Mouse (Mus musculus) urinary bladder, adult 18-20 months (tissue): ENCODE data around the gene Slain1.
"Not testable (repeated sequence)": the region's sequence is repeated elsewhere in the genome, so short reads cannot be mapped to it uniquely, and the experiment has no call there.

Experiments
- DNase-seq, 2 experiments: peaks; one replicate each; pipeline ENCODE4 v3.0.0; 2022; ENCODE audit warnings: low spot score in 2 of 2, mixed read lengths in 2 of 2

The Slain1 gene

GRCm38 (mm10) chr14:103720637-103721355 is 70.8 kb downstream of the Slain1 start:
- DNase-seq, result peak in 1 of 2 experiments; percentile 21

- DNase-seq, result no peak
Measured at GRCm38 (mm10) chr14:103723314-103723713, 73.3 kb downstream of the Slain1 start.

- DNase-seq, result no peak
Measured at GRCm38 (mm10) chr14:103723841-103724240, 73.8 kb downstream of the Slain1 start.

GRCm38 (mm10) chr14:103728506-103728905 is 78.5 kb downstream of the Slain1 start:
- no peak for DNase-seq

GRCm38 (mm10) chr14:103728951-103729725 is 79.1 kb downstream of the Slain1 start:
- no peak for DNase-seq

- no peak for DNase-seq
Measured at GRCm38 (mm10) chr14:103729760-103730367, 79.8 kb downstream of the Slain1 start.

- no peak for DNase-seq
Measured at GRCm38 (mm10) chr14:103732626-103733025, 82.6 kb downstream of the Slain1 start.

GRCm38 (mm10) chr14:103741216-103741615 is 91.2 kb downstream of the Slain1 start:
- DNase-seq, result no peak

- DNase-seq, result no peak
Measured at GRCm38 (mm10) chr14:103742150-103742549, 92.1 kb downstream of the Slain1 start.

GRCm38 (mm10) chr14:103747345-103747744 is 97.3 kb downstream of the Slain1 start:
- no peak for DNase-seq

- not testable (repeated sequence) for DNase-seq
Measured at GRCm38 (mm10) chr14:103750638-103751037, 100.6 kb downstream of the Slain1 start.

GRCm38 (mm10) chr14:103751384-103751783 is 101.4 kb downstream of the Slain1 start:
- DNase-seq, result no peak

GRCm38 (mm10) chr14:103752773-103753172 is 102.7 kb downstream of the Slain1 start:
- DNase-seq, result no peak

- DNase-seq, result no peak
Measured at GRCm38 (mm10) chr14:103754041-103754440, 104.0 kb downstream of the Slain1 start.

GRCm38 (mm10) chr14:103754465-103754864 is 104.4 kb downstream of the Slain1 start:
- DNase-seq, result no peak
